Mouse (Mus musculus) forebrain, postnatal 0 days (tissue): Measurements from ENCODE around the gene Prrc2b. TPM values are rescaled to one million over a fixed set of nuclear protein-coding genes. Genes with fewer than 3 reads are reported as not detected.

ENCODE experiments used
- ATAC-seq: fragments of 200-750 bp; cut with Nextera tagmentation; 2 replicates; pipeline ENCODE4 v1.8.0; 2017; ENCODE audit warnings: mild to moderate bottlenecking, moderate library complexity
- DNase-seq: peaks from one replicate; pipeline ENCODE4 v3.0.0-alpha.2; 2015
- H3K27ac ChIP-seq: fragments of 300-500 bp; sonication (generic); 2 replicates; pipeline ENCODE4 v1.5.1; 2014; ENCODE audit warnings: low read depth, mild to moderate bottlenecking, antibody characterized with exemption, low read length, moderate library complexity, mixed read lengths
- H3K27me3 ChIP-seq: fragments of 300-500 bp; sonication (generic); 2 replicates; pipeline ENCODE4 v1.6.1; 2014; ENCODE audit warnings: mild to moderate bottlenecking, low read length, mixed read lengths; ENCODE audit not compliant: insufficient read depth
- H3K36me3 ChIP-seq: fragments of 300-500 bp; sonication (generic); 2 replicates; pipeline ENCODE4 v1.6.1; 2014; ENCODE audit warnings: mild to moderate bottlenecking, moderate library complexity; ENCODE audit not compliant: insufficient read depth
- H3K4me1 ChIP-seq: fragments of 300-500 bp; sonication (generic); 2 replicates; pipeline ENCODE4 v1.6.1; 2014; ENCODE audit warnings: antibody characterized with exemption; ENCODE audit not compliant: insufficient read depth
- H3K4me2 ChIP-seq: fragments of 300-500 bp; sonication (generic); 2 replicates; pipeline ENCODE4 v1.6.1; 2014; ENCODE audit warnings: low read depth, mild to moderate bottlenecking, moderate library complexity
- H3K4me3 ChIP-seq: fragments of 300-500 bp; sonication (generic); 2 replicates; pipeline ENCODE4 v1.5.1; 2014; ENCODE audit warnings: low read depth, low read length, mixed read lengths
- H3K9ac ChIP-seq: fragments of 300-500 bp; sonication (generic); 2 replicates; pipeline ENCODE4 v1.6.1; 2014; ENCODE audit warnings: mild to moderate bottlenecking
- H3K9me3 ChIP-seq: fragments of 300-500 bp; sonication (generic); 2 replicates; pipeline ENCODE4 v1.6.1; 2016; ENCODE audit warnings: low read length
- CTCF ChIP-seq: sonication (generic); IDR thresholded peaks from 2 replicates; pipeline ENCODE4 v1.5.1; 2016; ENCODE audit warnings: antibody characterized with exemption, control low read depth, low read depth
- WGBS: fragments of 180-500 bp; shearing (Covaris S2); extraction: QIAGEN DNeasy Blood & Tissue Kit; methylation state at CpG from one replicate; pipeline ENCODE4 v1.1.7; 2014; 5-methylcytosine and 5-hydroxymethylcytosine counted together
- polyA plus RNA-seq: library from polyadenylated mRNA; unstranded; fragments of >200 nt; fragmentation: Nextera tagmentation; extraction: Ambion mirVana; gene quantifications from 2 replicates; pipeline ENCODE4 v1.2.1, GENCODE M21; 2015
- total RNA-seq: library from RNA; depleted of rRNA; stranded (reverse); fragments of >200 nt; gene quantifications from 2 replicates; pipeline ENCODE4 v1.2.3, GENCODE M21; 2014; rRNA removed

The Prrc2b gene
- total RNA-seq (92.1 and 131 TPM in 2 replicates), polyA plus RNA-seq (40.7 and 60.4 TPM in 2 replicates)

DNA sequence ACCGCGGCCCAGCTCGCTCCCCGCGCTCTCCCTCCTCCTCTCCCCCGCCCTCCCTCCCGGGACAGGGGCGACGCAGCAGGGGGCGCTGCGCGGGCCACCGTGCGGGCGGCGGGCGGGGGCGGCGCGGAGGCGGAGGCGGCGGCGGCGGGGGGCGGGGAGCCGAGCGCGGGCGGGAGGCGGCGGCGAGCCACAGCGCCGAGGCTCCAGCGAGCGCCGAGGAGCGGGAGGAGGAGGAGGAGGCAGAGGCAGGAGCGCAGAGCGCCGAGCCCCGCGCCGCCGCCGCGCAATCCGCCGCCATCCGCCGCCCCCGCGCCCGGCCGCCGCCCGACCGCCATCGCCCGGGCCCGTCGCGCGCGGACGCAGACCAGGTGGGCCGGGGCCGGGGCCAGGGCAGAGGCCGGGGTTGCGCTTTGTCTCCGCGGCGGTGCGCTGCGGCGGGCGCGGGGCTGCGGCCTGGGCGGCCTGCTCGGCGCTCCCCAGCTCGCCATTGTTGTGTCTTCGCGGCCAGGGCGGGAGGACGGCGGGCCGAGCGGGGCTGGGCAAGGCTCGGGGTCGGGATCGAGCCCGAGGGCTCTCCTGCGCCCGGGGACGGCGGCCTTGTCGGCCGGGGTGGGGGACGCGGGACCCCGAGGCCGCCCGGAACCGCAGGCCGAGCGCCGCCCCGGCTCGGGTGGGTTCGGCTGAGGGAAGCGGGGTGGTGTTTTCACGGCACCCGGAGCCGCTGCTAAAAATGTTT is at the start of gene Prrc2b:
TSS of gene Prrc2b (plus strand) at position 159 of the 736 bp plus-strand sequence.
- no peaks in the 10 kb centered on the region for H3K36me3 ChIP-seq
- peak within 1 kb of the TSS; percentile 62 for H3K4me2 ChIP-seq
- peak within 1 kb of the TSS; percentile 99 for H3K9ac ChIP-seq
- DNase-seq (peak; percentile 85), ATAC-seq (peak; percentile 80)
- H3K27ac ChIP-seq: peak within 1 kb of the TSS; percentile 100
- H3K4me1 ChIP-seq: peaks cover 27% of the 10 kb centered on the region
- no peaks in the 10 kb centered on the region for H3K27me3 ChIP-seq
- H3K4me3 ChIP-seq: peak within 1 kb of the TSS; percentile 93
- peak; percentile 36; the same call in 1 of the 2 replicates for TF ChIP-seq CTCF
- under 1% methylated on average over 74 of the region's 117 CpGs for WGBS
- no peaks in the 10 kb centered on the region for H3K9me3 ChIP-seq

DNA sequence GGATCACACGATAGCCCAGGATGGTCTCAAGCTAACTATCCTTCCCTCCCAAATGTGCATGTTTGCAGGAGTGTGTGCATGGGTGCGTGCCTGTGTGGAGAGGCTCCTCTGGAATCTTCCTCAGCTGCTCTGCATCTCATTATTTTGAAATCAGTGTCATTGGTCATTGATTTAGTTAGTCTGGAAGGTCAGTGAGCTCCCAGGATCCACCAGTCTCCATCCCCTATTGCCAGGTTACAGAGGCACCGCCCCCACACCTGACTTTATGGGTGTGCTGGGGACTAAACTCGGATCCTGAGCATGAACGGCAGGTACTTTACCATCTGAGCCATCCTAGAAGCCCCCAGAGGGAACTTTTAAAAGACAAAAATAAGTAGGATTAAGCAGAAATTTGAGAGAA is 47.9 kb upstream of the Prrc2b start:
- DNase-seq (no peak), ATAC-seq (no peak)
- WGBS: 52% methylated on average over 5 of the region's 5 CpGs
- Histone ChIP-seq H3K4me1 (no peaks in the 10 kb centered on the region), H3K27me3 (no peaks in the 10 kb centered on the region), H3K36me3 (peaks cover 12% of the 10 kb centered on the region; the same call in 1 of the 2 replicates), H3K4me3 (no peak overlapping the region), H3K4me2 (no peak overlapping the region), H3K9me3 (no peaks in the 10 kb centered on the region), H3K9ac (no peak overlapping the region), H3K27ac (no peak overlapping the region)
- no peak for TF ChIP-seq CTCF

DNA sequence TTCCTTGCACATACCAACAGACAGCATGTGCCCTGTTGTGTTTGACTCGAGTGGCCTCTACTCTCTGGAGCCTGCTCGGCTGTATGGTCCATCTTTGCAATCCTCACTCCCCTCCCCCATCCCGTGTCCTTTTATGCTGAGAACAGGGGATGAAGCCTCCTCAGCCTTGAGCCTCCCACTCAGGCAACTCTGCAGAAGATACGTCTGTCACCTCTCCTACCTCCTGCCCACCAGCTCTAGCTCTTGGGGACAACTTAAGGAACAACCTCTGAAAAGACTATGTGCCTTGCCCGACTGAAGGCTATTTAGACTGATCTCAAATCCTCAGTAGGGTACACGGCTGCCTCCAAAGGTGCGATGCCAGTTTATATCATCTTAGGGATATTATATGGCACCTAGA is 47.3 kb upstream of the Prrc2b start:
- Histone ChIP-seq H3K4me2 (no peak overlapping the region), H3K4me1 (no peaks in the 10 kb centered on the region), H3K4me3 (no peak overlapping the region), H3K36me3 (peaks cover 11% of the 10 kb centered on the region; the same call in 1 of the 2 replicates), H3K9ac (no peak overlapping the region), H3K27me3 (no peaks in the 10 kb centered on the region), H3K27ac (no peak overlapping the region), H3K9me3 (no peaks in the 10 kb centered on the region)
- no peak for TF ChIP-seq CTCF
- ATAC-seq: no peak
- 73% methylated on average over 7 of the region's 7 CpGs for WGBS
- no peak for DNase-seq

DNA sequence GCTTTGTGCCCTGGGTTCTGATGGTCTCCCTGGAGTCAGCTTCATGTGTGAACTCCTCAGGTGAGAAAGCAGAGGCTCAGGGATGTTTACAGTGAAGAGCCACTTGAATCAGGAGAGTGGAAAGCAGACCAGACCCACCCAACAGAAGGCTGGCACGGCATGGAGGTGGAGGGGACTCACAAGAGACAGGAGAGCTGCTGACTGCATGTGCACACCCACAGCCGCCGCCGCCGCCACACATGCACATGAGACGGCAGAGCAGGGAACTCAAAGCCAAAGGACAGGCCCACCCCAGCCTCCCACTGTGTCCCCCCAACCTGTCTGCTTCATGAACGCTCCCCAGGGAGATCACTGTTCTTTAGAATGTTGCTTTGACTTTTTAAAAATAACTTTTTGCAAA is 46.8 kb upstream of the Prrc2b start:
- Histone ChIP-seq H3K4me2 (no peak overlapping the region), H3K36me3 (peaks cover 12% of the 10 kb centered on the region; the same call in 1 of the 2 replicates), H3K9me3 (no peaks in the 10 kb centered on the region), H3K4me1 (no peaks in the 10 kb centered on the region), H3K9ac (no peak overlapping the region), H3K4me3 (no peak overlapping the region), H3K27me3 (no peaks in the 10 kb centered on the region), H3K27ac (no peak overlapping the region)
- ATAC-seq: no peak
- WGBS: 77% methylated on average over 7 of the region's 7 CpGs
- DNase-seq: no peak
- TF ChIP-seq CTCF: no peak

DNA sequence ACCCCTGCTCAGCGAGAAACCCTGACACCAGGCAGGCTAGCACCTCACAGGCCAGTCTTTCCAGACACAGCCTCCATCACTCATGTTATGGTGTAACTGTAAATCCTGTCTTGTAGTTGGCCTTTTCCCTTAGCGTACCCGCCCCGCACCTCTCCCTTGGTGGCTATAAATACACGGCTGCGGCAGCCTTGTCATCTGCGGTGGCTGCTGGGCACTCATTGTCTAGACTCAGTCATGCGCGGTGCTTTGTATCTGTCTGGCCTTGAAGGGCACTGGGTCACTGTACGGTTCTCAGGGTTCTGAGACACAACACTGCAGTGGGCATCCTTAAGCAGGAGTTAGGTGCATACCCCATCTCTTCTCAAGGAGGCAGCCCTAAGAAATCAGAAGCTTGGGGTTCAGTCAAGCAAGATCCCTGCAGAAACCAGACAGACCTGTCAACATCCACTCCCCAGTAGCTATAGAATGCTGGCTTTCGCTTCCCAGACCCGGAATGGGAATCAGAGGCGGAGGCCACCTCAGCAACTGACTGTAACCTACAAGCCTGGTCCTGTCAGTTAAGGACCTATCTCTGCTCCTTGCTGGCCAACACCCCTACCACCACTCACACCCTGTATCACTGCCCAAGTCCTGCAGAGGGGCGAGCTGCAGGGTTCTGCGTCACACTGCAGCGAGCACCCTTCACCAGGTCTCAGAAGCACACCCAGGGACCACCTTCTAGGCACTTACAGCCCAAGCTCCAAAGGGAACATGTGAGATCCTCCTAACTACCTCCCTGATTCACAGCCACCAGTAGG is 45.6 kb upstream of the Prrc2b start:
- ATAC-seq (no peak; the same call in 1 of the 2 replicates), DNase-seq (no peak)
- Histone ChIP-seq H3K9me3 (no peaks in the 10 kb centered on the region), H3K4me1 (no peaks in the 10 kb centered on the region), H3K27me3 (no peaks in the 10 kb centered on the region), H3K36me3 (peaks cover 14% of the 10 kb centered on the region), H3K4me2 (no peak overlapping the region), H3K4me3 (no peak overlapping the region), H3K9ac (no peak overlapping the region), H3K27ac (no peak overlapping the region)
- 63% methylated on average over 16 of the region's 16 CpGs for WGBS
- no peak for TF ChIP-seq CTCF

DNA sequence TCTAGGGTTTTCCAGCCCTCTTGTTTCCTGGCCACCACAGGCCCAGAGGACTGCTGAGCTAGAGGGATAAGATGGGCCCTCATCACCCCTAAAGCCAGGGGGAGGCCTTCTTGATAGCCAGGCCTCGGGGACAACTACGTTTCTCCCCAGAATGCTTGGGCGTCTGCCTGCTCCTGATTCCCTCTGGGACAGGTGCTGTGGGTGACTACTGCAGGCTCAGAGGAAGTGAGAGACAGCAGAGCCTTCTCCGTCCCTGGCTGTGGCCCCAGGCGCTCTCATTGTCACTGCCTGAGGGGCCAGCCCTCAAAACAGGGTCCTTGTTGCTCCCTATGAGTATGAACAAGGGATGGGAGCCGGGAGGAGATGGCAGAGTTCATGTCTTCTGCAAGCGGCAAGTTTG is 45.0 kb upstream of the Prrc2b start:
- H3K4me3 ChIP-seq: no peak overlapping the region
- no peak overlapping the region for H3K27ac ChIP-seq
- peaks cover 9% of the 10 kb centered on the region; the same call in 1 of the 2 replicates for H3K36me3 ChIP-seq
- H3K9me3 ChIP-seq: no peaks in the 10 kb centered on the region
- no peak overlapping the region for H3K4me2 ChIP-seq
- H3K27me3 ChIP-seq: no peaks in the 10 kb centered on the region
- DNase-seq (no peak), ATAC-seq (no peak)
- H3K9ac ChIP-seq: no peak overlapping the region
- no peak for TF ChIP-seq CTCF
- WGBS: 84% methylated on average over 7 of the region's 7 CpGs
- no peaks in the 10 kb centered on the region for H3K4me1 ChIP-seq

DNA sequence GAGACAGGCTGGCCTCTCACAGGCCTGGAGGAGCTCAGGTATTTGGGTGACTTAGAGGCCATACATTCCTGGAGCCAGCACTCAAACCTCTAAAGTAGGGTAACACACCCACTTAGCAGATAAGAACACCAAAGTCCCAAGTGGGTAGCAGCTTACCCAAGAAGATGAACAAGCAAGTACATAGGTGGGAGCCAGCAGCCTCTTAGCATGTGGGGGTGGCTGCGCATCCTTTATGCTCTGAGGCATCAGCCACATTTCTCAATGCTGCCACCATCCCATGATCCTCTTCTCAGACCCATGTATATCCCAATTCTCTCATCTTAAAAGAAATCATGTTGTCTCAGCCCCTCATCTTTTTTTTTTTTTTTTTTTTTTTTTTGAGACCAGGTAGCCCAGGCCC is 39.6 kb upstream of the Prrc2b start:
- Histone ChIP-seq H3K27ac (no peak overlapping the region), H3K27me3 (no peaks in the 10 kb centered on the region), H3K36me3 (peaks cover 9% of the 10 kb centered on the region; the same call in 1 of the 2 replicates), H3K4me3 (no peak overlapping the region), H3K4me1 (no peaks in the 10 kb centered on the region), H3K9me3 (no peaks in the 10 kb centered on the region), H3K4me2 (no peak overlapping the region), H3K9ac (no peak overlapping the region)
- TF ChIP-seq CTCF: no peak
- DNase-seq (no peak), ATAC-seq (no peak)
- WGBS: 94% methylated on average over 1 of the region's 1 CpGs
